Mouse (Mus musculus) spleen, adult 2 months (tissue): ENCODE measurements around the gene Pax3. TPM values are rescaled to one million over a fixed set of nuclear protein-coding genes. Genes with fewer than 3 reads are reported as not detected.

Source experiments
- DNase-seq, 2 experiments: peaks; one replicate each; pipeline versions ENCODE4 v3.0.0 to v3.0.0-alpha.2; 2012 to 2021; ENCODE audit warnings: low spot score in 2 of 2, low read depth in 1 of 2
- H3K27ac ChIP-seq: fragments of 200-500 bp; 2 replicates; pipeline ENCODE4 v1.5.1; 2012; ENCODE audit warnings: low read length, inconsistent platforms; ENCODE audit not compliant: insufficient read depth
- H3K27me3 ChIP-seq: fragments of 200-500 bp; 2 replicates; pipeline ENCODE4 v1.6.1; 2012; ENCODE audit warnings: mild to moderate bottlenecking, moderate library complexity, low read length, inconsistent platforms; ENCODE audit not compliant: control insufficient read depth, insufficient read depth
- H3K36me3 ChIP-seq: fragments of 200-500 bp; 2 replicates; pipeline ENCODE4 v1.6.1; 2012; ENCODE audit warnings: mild to moderate bottlenecking, low read length, inconsistent platforms; ENCODE audit not compliant: control insufficient read depth, insufficient read depth
- H3K4me1 ChIP-seq: fragments of 200-500 bp; 2 replicates; pipeline ENCODE4 v1.6.1; 2011; ENCODE audit warnings: inconsistent platforms; ENCODE audit not compliant: control insufficient read depth, insufficient read depth, insufficient read length
- H3K4me3 ChIP-seq: fragments of 200-500 bp; 2 replicates; pipeline ENCODE4 v1.5.1; 2011; ENCODE audit warnings: mild to moderate bottlenecking, inconsistent platforms; ENCODE audit not compliant: insufficient read depth, insufficient read length; ENCODE audit errors: extremely low read depth
- CTCF ChIP-seq: fragments of 200-500 bp; IDR thresholded peaks from 2 replicates; pipeline ENCODE4 v1.5.1; 2011; ENCODE audit warnings: mild to moderate bottlenecking, inconsistent platforms; ENCODE audit not compliant: insufficient read depth, insufficient read length, insufficient replicate concordance; ENCODE audit errors: extremely low read depth
- POLR2A ChIP-seq: fragments of 200-500 bp; IDR thresholded peaks from 2 replicates; pipeline ENCODE4 v1.6.1; 2011; ENCODE audit warnings: low read depth, low read length, inconsistent platforms
- WGBS: fragments of 180-500 bp; shearing (Covaris S2); methylation state at CpG from one replicate; pipeline ENCODE4 v1.1.7; 2018; 5-methylcytosine and 5-hydroxymethylcytosine counted together
- polyA plus RNA-seq: library from polyadenylated mRNA; depleted of rRNA; stranded (reverse); fragments of >200 nt; gene quantifications from 2 replicates; pipeline ENCODE4 v1.2.3, GENCODE M21; 2012

Gene Pax3
- polyA plus RNA-seq, 1 experiment = 0.26 TPM

DNA sequence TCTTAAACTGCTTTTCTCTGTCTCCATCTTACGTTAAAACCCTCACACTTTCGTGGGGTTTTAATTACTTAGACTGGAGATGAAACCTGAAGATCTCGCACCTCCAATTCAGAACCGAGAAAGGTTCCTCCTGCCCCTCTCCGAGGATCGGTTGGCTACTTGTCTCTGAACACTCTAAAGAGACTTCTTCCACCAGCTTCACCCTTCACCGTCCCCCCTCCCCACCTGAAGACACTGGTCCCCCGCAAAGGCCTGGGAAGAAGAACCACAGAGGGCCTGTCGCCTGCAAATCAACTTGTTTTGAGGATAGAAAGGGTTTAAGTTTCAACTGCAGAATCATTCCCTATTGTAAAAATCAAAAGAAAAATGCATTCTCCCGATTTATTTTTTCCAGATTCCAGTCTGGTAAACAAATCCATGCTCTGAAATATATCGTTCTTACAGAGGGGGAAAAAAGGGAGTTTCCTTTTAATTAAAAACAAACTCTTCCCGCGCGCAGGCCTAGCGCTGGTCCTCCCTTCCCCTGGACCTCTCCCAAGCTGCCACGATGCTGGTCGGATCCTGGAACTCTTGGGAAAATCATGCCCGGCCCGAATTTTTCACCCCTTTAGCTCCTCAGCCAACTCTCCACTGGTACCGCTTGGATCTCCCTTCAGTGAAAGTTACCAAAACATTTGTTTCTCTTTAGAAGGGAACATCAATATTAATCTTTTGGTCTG, 4.0 kb downstream of the Pax3 start:
- H3K27ac ChIP-seq = no peak overlapping the region
- no peaks in the 10 kb centered on the region for H3K36me3 ChIP-seq
- H3K27me3 ChIP-seq = peaks cover 31% of the 10 kb centered on the region
- no peak for DNase-seq
- H3K4me3 ChIP-seq = no peak overlapping the region
- no peak for TF ChIP-seq POLR2A
- no peak for TF ChIP-seq CTCF
- WGBS = 8% methylated on average over 20 of the region's 20 CpGs
- no peaks in the 10 kb centered on the region for H3K4me1 ChIP-seq

DNA sequence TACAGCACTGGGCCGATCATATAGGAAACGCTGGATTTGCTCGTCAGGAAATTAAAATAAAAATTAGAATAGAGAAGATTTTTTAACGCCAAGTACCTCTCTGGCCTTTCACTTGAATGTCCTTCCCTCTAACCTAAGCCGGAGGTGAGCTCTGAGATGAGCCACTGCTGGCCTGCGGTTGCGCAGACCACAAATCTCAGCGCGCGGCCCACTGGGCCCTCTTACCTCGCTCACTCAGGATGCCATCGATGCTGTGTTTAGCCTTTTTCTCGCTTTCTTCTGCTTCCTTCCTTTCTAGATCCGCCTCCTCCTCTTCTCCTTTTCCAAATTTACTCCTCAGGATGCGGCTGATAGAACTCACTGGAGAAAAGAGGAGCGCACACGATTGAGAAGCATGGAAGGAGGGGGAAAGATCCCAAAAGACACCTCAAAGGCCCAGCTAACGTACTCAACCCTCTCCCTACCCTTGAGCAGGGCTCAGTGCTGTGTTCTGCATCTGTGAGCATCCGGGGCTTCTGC, 4.7 kb downstream of the Pax3 start:
- no peak overlapping the region for H3K4me3 ChIP-seq
- H3K27me3 ChIP-seq = peaks cover 32% of the 10 kb centered on the region
- no peak overlapping the region for H3K27ac ChIP-seq
- 8% methylated on average over 19 of the region's 19 CpGs for WGBS
- DNase-seq = no peak
- TF ChIP-seq POLR2A (no peak), CTCF (no peak)
- H3K4me1 ChIP-seq = no peaks in the 10 kb centered on the region
- H3K36me3 ChIP-seq = no peaks in the 10 kb centered on the region

DNA sequence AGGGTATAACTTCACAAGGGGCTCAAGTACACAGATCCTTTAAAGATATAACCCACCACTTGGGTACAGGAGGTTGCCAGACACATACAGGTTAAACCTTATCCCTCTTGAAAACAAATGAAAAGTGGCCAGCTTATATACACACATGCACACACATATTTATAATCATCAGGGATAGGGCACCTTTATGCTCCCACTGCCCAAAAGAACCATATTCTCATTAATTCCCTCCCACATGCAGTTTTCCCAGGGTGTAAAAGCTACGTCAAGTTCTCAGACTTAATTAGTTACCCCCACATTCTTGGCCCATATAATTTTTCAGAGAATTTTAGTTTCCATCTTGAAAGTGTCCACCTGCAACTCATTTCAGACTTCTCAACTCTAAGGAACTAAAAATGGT, 5.2 kb downstream of the Pax3 start:
- 52% methylated on average over 1 of the region's 1 CpGs for WGBS

DNA sequence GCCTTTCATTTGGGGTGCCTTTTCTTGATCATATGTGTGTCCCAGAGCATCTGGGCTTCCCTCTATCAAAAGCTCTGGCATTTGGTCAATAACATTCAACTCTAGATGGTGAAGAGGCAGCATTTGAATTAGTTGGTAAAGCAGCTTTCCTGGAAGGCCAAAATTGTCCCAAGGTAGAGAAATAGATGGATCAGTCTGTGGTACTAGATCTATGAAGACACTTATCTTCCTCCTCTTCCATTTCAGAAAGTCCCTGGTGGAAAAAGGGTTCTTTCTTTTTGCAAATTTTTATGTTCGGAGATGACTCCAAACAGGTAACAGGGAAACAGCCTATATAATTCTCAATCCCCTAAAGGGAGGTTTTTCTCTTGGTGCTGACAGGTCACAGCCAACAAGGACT, 5.6 kb downstream of the Pax3 start:
- Histone ChIP-seq H3K4me3 (no peak overlapping the region), H3K27ac (no peak overlapping the region), H3K27me3 (peaks cover 27% of the 10 kb centered on the region), H3K4me1 (no peaks in the 10 kb centered on the region), H3K36me3 (no peaks in the 10 kb centered on the region)
- TF ChIP-seq CTCF = no peak
- no peak for TF ChIP-seq POLR2A
- no peak for DNase-seq
- 46% methylated on average over 1 of the region's 1 CpGs for WGBS

More for the DNA sequence above, 5.2 kb downstream of the Pax3 start:
- no peak for TF ChIP-seq CTCF
- no peak for TF ChIP-seq POLR2A
- H3K27ac ChIP-seq = no peak overlapping the region
- no peaks in the 10 kb centered on the region for H3K36me3 ChIP-seq
- no peaks in the 10 kb centered on the region for H3K4me1 ChIP-seq
- DNase-seq = no peak
- H3K4me3 ChIP-seq = no peak overlapping the region
- peaks cover 31% of the 10 kb centered on the region for H3K27me3 ChIP-seq

DNA sequence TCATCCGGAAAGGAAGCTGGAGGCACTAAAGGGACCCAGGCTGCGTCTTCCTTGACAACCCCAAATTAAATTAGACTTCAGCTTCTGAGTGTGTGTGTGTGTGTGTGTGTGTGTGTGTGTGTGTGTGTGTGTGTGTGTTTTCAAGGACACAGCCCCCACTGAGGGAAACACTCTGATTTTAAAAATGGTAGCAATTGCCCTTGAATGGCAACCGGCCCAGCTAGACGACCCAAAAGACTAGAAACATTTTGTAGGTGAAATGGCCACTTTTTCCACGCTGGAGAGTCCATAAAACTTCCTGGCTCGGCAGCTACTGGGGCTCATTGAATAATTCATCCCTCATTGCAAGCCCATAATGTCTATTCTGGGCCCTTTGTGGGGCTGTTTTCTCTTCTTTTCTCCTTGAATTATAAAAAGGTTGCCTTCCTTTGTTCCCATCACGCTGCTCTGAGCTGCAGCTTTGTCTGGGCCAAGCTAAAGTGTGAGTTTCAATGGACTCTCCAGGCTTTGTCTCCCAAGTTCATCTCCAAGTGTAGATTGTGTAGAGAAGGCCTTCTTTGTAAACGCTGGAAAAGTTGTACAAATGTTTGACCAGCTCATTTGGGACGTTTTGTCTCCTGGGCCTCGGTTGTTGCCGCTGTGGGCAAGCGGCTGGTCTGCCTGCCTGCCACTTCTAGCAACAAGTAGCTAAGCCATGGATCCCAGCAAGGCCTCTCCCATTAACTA, 6.4 kb downstream of the Pax3 start:
- H3K36me3 ChIP-seq = no peaks in the 10 kb centered on the region
- no peak overlapping the region for H3K4me3 ChIP-seq
- H3K4me1 ChIP-seq = no peaks in the 10 kb centered on the region
- no peak for TF ChIP-seq POLR2A
- TF ChIP-seq CTCF = no peak
- no peak for DNase-seq
- WGBS = 6% methylated on average over 12 of the region's 12 CpGs
- H3K27me3 ChIP-seq = peaks cover 22% of the 10 kb centered on the region
- no peak overlapping the region for H3K27ac ChIP-seq

DNA sequence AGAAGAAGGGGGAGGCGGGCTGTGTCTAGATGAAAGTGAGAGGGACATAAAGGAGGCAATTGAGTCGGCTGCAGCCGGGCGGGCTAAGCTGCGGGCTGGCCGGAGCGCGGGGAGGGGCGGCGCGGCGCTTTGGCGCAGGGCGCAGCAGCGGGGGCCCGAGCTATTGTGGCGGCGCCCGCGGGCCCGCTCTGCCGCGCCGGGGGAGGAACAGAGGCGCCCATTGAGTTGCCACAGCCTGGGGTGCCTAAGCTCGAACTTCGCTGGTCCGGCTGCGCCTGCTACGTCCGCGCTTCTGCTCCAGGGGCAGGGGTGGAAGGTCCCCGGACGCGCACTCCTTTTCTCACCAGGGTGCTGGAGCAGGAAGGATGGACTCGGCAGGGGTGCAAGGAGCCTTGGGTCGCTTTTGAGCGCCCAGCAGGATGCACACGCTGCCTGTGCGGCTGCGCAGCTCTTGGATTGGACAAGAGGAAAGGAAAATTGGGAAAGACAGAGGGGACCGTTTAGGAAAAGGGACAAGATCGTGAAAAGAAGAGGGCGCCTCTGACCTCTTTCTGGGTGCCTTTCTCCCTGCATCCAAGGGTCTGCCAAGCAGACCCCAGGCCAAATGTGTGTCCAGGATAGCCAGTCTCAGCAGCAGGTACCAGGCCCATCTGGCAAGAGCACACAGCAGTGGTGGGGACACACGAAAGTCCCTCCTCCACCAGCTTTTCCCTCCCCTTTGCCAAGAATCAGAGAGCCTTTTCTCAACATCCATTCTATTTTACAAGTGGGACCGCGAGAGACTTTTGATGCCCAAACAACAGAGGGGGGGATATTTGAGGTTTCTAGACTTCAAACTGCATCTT, 7.2 kb downstream of the Pax3 start:
- 5% methylated on average over 45 of the region's 47 CpGs for WGBS
- Histone ChIP-seq H3K4me3 (no peak overlapping the region), H3K36me3 (no peaks in the 10 kb centered on the region), H3K4me1 (no peaks in the 10 kb centered on the region), H3K27ac (no peak overlapping the region), H3K27me3 (peaks cover 20% of the 10 kb centered on the region)
- TF ChIP-seq POLR2A = no peak
- TF ChIP-seq CTCF = no peak
- DNase-seq = no peak
